Mouse (Mus musculus) large intestine, adult 2 months (tissue): ENCODE results near the gene E130309D02Rik. TPM values are rescaled to one million over a fixed set of nuclear protein-coding genes. Genes with fewer than 3 reads are reported as not detected.
A peak's percentile ranks its signal among the peaks of the same experiment; 100 is the strongest.

ENCODE experiments used
- DNase-seq: peaks from one replicate; pipeline ENCODE4 v3.0.0-alpha.2; 2012; ENCODE audit warnings: low read depth, low spot score
- WGBS: fragments of 180-500 bp; shearing (Covaris S2); methylation state at CpG from one replicate; pipeline ENCODE4 v1.1.7; 2018; 5-methylcytosine and 5-hydroxymethylcytosine counted together
- polyA plus RNA-seq: library from polyadenylated mRNA; depleted of rRNA; stranded (reverse); fragments of >200 nt; gene quantifications from 2 replicates; pipeline ENCODE4 v1.2.3, GENCODE M21; 2012; rRNA removed

Gene E130309D02Rik
- polyA plus RNA-seq, 1 experiment, result 18.3 TPM

DNA sequence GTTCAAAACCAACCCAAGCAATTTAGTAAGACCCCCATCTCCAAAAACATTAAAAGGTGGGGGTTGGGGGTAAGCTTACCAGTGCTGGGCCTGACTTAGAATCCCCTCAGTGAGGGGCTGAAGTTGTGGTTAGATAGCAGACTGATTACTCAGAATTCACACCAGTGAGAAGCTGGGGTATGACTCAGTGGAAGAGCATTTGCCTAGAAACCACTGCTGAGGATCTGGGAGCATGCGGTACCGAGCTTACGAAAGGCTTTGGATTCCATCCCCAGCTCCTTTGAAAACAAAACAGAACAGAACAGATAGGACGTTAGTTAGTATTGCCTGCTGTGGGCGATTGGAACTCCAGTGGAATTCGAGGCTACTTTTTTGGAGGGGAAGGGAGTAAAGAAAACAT lies 43.5 kb downstream of the E130309D02Rik start:
- 74% methylated on average over 6 of the region's 6 CpGs for WGBS
- no peak for DNase-seq

DNA sequence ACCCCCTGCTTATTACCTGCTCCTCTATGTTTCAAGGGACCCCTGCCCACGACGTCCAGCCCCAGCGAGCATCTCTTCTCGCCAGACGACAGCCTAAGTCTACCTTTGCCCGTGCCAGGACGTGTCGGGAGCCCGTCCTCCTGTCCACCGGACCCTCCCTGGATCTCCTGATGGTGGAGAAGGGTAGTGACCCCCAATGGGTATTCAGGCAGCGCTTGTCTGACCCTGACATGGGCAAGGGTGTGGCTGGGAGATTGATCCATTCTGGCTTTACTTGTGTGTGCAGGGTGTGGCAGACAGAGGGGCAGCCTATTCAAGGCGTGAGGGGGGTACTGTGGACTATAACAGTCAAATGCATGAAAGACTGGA lies 45.0 kb downstream of the E130309D02Rik start:
- 2% methylated on average over 12 of the region's 12 CpGs for WGBS
- DNase-seq, result no peak

DNA sequence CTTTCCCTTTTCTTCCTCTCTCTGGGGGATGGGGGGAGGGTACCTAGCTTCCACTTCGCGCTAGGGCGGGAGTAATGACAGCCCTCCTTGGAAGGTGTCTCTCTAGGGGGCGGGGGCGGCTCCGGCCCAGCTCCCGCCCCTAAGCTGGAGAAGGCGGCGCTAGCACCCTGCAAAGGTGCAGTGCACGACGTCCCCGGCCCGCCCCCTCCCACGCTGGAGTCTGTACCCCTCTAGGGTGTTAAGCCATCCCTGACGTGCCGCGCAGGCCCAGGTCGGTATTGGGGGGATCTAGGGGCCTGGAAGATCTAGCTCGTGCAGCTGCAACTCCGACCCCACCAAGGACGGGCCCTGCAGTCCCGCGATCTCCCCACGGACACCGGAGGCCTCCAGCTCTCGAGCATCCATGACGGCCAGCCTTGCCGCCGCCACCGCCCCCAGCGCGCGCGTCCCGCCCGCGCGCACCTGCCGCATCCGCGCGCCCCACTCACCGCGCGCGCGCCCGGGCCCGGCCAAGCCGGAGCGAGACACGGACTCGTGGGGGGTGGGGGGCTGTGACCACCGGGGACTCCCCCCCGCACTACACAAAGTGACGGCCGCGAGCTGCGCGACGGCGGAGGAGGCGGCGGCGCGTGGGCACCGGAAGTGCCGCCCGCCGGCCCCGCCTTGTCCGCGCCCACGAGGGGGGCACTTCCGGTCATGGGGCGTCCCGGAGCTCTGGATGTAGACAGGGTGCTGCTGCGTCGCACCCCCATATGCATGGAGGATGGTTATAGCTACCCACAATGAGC lies 45.6 kb downstream of the E130309D02Rik start, which contains the start of gene Zfp316:
Gene Zfp316, minus strand, starts transcription at position 660 of the 788 bp plus-strand sequence.
- under 1% methylated on average over 79 of the region's 79 CpGs for WGBS
- DNase-seq, result peak; percentile 8

DNA sequence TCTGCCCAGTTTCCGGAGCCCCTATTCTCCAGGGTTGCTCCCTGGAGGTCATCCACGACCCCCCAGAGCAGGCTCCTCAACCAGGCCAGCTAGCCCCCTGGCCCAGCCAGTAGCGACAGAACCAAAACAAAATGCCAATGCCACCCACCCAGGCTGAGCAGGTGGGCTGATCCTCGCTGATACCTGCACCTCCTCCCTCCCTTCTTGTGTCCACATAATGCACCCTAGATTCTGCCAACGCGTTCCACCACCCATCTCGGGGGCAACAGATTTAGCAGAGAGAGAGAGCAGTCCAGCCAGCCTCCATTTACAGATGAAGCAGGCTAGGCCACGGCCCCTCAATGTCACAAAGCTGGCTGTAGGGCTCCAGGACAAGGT lies 46.2 kb downstream of the E130309D02Rik start:
- WGBS, result 31% methylated on average over 8 of the region's 8 CpGs

DNA sequence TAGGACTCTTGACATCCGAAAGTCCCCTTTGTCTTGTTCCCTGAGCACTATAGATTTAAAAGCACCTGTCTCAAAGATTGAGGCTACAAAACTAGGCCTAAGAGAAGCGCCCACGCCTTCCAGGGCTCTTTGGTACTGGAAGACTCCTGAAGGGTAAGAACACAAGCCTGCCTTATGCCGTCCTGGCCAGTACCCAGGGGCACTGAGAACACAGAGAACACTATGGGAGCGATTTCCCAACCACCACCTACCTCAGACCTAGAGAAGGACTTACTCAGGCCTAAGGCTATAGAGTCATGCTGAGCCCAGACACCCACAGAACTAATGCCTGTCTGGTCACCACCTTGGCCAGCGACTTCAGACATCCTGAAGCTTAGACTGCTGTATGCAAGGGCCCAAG lies 48.4 kb downstream of the E130309D02Rik start:
- WGBS, result 87% methylated on average over 6 of the region's 6 CpGs
- DNase-seq, result no peak

More for the DNA sequence above, 46.2 kb downstream of the E130309D02Rik start:
- no peak for DNase-seq

- no peak for DNase-seq
These were observed 49.8 kb downstream of the E130309D02Rik start for GRCm38 (mm10) chr5:143265409-143265808.

DNA sequence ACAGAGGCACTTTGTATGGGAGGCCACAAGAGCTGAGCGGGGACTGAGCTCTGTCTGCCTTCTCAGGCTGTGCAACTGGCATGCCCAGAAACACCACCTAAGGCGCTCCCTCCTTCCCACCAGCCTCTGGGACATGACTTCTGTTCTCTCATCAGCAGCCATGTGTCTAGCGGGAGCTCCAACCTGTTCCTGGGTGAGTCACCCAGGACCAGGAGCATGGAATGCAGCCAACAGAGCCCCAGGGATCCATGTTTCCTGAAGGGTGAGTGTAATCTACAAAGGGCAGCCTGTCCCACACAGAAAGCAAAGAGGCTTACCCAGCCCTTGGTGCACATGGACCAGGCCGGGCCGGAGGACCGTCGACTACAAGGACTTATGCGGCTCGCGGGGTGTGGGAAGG lies 50.5 kb downstream of the E130309D02Rik start:
- WGBS, result 89% methylated on average over 10 of the region's 10 CpGs
- no peak for DNase-seq

More at GRCm38 (mm10) chr5:143265409-143265808, 49.8 kb downstream of the E130309D02Rik start:
- 46% methylated on average over 1 of the region's 1 CpGs for WGBS

DNA sequence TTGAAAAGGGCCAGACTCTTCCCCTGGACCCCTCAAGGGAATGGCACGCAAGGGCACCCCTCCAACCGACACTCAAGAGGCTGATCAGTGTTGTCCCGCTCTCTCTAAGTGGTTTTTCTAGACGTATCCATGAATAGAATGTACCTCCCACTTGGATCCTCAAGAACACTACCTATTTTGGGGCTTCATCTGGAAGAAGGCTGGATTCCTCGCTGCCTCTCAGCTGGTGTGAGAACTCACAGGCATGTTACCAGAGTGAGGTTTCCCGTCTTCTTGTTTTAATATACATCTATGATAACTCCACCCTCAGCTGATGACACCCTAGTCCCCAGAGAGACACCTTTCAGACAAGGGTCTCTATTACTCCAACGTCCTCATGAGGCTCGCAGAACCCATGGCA lies 53.5 kb downstream of the E130309D02Rik start:
- WGBS, result 94% methylated on average over 8 of the region's 8 CpGs
- no peak for DNase-seq

GRCm38 (mm10) chr5:143255802-143256201 lies 59.4 kb downstream of the E130309D02Rik start:
- no peak for DNase-seq
- WGBS, result 95% methylated on average over 5 of the region's 5 CpGs

GRCm38 (mm10) chr5:143255131-143255519 lies 60.0 kb downstream of the E130309D02Rik start:
- DNase-seq, result no peak
- WGBS, result 78% methylated on average over 24 of the region's 24 CpGs

- 82% methylated on average over 66 of the region's 66 CpGs for WGBS
- no peak for DNase-seq
These were observed 60.6 kb downstream of the E130309D02Rik start for GRCm38 (mm10) chr5:143254487-143255130.

GRCm38 (mm10) chr5:143253881-143254486 lies 61.2 kb downstream of the E130309D02Rik start:
- 61% methylated on average over 81 of the region's 81 CpGs for WGBS
- DNase-seq, result no peak

DNA sequence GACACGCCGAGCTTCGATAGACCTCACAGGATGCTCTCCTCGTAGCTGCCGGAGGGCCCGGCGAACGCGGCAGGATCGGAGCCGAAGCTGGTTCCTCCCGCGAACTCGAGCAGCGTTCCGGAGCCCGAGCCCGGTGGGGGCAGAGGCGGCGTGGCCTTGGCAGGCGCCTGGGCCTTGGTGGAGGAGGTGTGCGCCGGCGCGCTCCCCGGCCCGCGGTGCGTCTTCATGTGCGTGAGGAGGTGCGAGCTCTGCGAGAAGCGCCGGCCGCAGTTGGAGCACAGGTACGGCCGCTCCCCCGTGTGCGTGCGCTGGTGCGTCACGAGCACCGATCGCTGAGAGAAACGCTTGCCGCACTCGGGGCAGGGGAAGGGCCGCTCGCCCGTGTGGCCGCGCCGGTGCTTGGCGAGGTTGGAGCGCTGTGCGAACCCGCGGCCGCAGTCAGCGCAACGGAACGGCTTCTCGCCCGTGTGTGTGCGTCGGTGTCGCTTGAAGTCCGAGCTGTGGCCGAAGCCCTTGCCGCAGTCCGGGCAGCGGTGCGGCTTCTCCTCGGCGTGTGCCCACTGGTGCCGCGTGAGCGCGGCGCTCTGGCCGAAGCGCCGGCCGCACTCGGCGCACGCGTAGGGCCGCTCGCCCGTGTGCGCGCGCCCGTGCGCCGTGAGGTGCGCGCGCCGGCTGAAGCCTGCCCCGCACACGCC lies 61.8 kb downstream of the E130309D02Rik start:
- WGBS, result 55% methylated on average over 103 of the region's 103 CpGs
- no peak for DNase-seq

- 83% methylated on average over 18 of the region's 18 CpGs for WGBS
- DNase-seq, result no peak
These were observed 62.4 kb downstream of the E130309D02Rik start for GRCm38 (mm10) chr5:143252791-143253185.

- no peak for DNase-seq
- WGBS, result 88% methylated on average over 6 of the region's 6 CpGs
These were observed 63.1 kb downstream of the E130309D02Rik start for GRCm38 (mm10) chr5:143252039-143252438.

Other genes starting within 250 kb of the E130309D02Rik start
- 15.7 and 19.4 TPM in 2 replicates for gene Rnf216, start 202.4 kb downstream of the E130309D02Rik start, polyA plus RNA-seq
- not detected in 2 replicates for gene Olfr718-ps1, start 167.8 kb downstream of the E130309D02Rik start, polyA plus RNA-seq
- gene Rbak, start 134.6 kb downstream of the E130309D02Rik start, polyA plus RNA-seq, result 2.6 and 3.1 TPM in 2 replicates
- not detected in 2 replicates for gene Spdye4b, start 134.3 kb downstream of the E130309D02Rik start, polyA plus RNA-seq
- not detected in 2 replicates for gene Spdye4a, start 88.5 kb downstream of the E130309D02Rik start, polyA plus RNA-seq
- gene Zfp12, start 80.2 kb downstream of the E130309D02Rik start, polyA plus RNA-seq, result 4.1 and 4.5 TPM in 2 replicates
- gene Zfp316, start 45.3 kb downstream of the E130309D02Rik start, polyA plus RNA-seq, result 1.3 and 1.9 TPM in 2 replicates
- gene Zfp853, start 21.7 kb downstream of the E130309D02Rik start, polyA plus RNA-seq, result 0.07 and 0.08 TPM in 2 replicates
- 53.3 and 63.0 TPM in 2 replicates for gene Zdhhc4, start 13.9 kb upstream of the E130309D02Rik start, polyA plus RNA-seq
- gene Grid2ip, start 42.0 kb upstream of the E130309D02Rik start, polyA plus RNA-seq, result 0.16 and 0.22 TPM in 2 replicates
- gene Kdelr2, start 88.5 kb upstream of the E130309D02Rik start, polyA plus RNA-seq, result 216 and 221 TPM in 2 replicates
- gene Daglb, start 149.2 kb upstream of the E130309D02Rik start, polyA plus RNA-seq, result 18.9 and 22.4 TPM in 2 replicates
- gene Rac1, start 212.7 kb upstream of the E130309D02Rik start, polyA plus RNA-seq, result 420 and 474 TPM in 2 replicates